Mouse (Mus musculus): ENCODE measurements around the gene Fam98a. TPM values are rescaled to one million over a fixed set of nuclear protein-coding genes. Genes with fewer than 3 reads are reported as not detected.
A peak's percentile ranks its signal among the peaks of the same experiment; 100 is the strongest.

The Fam98a gene
- total and polyA plus RNA-seq, 2 experiments: 7.6 to 11.8 TPM

DNA sequence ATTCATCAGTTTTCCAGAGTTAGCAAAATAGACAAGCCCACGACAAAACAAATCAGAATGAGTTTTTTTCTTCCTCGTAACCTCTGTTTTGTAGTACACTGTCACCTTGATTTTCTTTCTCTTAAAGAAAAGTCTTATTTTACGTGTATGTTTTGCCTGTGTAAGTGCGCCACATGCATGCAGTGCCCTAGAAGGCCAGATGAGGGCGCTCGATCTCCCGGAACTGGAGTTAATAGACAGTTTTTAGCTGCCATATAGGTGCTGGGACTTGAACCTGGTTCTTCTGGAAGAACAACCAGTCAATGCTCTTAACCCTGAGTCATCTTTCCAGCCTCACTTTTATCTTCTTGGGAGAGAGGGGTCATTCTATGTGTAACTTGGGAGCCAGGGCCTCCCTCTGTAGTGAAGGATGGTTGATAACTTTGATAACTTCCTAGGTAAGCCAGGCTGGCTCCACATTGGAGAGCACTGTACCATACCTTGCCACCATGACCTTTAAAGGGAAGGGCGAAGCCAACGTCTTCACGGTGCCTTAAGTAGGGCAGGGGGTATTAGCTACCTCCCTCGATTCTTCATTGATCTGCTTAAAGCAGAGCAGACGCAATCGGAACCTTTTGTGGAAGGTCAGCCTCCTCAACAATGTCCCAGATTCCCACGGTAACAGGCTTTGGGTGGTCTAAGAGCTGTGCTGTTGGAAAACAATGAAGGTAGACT, 22.4 kb downstream of the Fam98a start:
- Histone ChIP-seq H3K9ac (ENCODE audit: low read depth, low read length) (no peak overlapping the region), H3K27me3 (ENCODE audit: control insufficient read depth, insufficient read depth, low read length) (no peaks in the 10 kb centered on the region), H3K36me3 (ENCODE audit: control insufficient read depth, insufficient read depth, low read length) (no peaks in the 10 kb centered on the region), H3K79me2 (ENCODE audit: control insufficient read depth, insufficient read depth, low read length) (no peaks in the 10 kb centered on the region), H3K4me1 (ENCODE audit: control insufficient read depth, insufficient read depth, low read length) (no peaks in the 10 kb centered on the region), H3K4me3 (ENCODE audit: insufficient read depth, low read depth, low read length) (no peak overlapping the region), H3K27ac (replicated peaks; ENCODE audit: insufficient read depth, low read depth, low read length) (no peak overlapping the region)
- 94% methylated on average over 14 of the region's 14 CpGs for WGBS
- TF ChIP-seq CTCF (IDR thresholded peaks at IDR 0.05; ENCODE audit: low read depth, low read length): peak; percentile 10; the same call in 1 of the 2 replicates
- no peak for TF ChIP-seq POLR2A (IDR thresholded peaks at IDR 0.05; ENCODE audit: extremely low read depth, insufficient read depth, low read length)
- no peak for DNase-seq (ENCODE audit: extremely low read depth, low read depth, low spot score)

DNA sequence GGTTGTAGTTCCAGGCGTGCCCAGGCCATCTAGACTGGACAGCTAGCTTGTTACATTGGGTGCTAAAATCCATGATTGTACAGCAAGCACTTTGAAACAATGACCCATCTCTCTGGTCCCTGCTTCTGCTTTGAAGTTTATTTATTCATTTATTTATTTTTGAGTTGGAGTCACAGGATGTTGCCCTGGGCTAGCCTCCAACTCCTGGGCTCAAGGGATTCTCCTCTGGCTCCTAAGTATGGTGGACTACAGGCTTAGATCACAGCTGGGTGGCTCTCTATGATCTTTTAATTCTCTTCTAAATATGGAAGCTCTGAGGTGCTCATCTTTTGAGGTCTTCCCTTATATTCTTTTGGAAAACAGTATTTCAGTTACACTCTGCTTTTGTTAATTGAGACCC, 25.3 kb downstream of the Fam98a start:
- H3K36me3 ChIP-seq (ENCODE audit: control insufficient read depth, insufficient read depth, low read length): no peaks in the 10 kb centered on the region
- no peak overlapping the region for H3K4me3 ChIP-seq (ENCODE audit: insufficient read depth, low read depth, low read length)
- peaks cover 2% of the 10 kb centered on the region; the same call in 1 of the 2 replicates for H3K4me1 ChIP-seq (ENCODE audit: control insufficient read depth, insufficient read depth, low read length)
- WGBS: 85% methylated on average over 1 of the region's 1 CpGs
- H3K79me2 ChIP-seq (ENCODE audit: control insufficient read depth, insufficient read depth, low read length): no peaks in the 10 kb centered on the region
- DNase-seq (ENCODE audit: extremely low read depth, low read depth, low spot score): no peak
- no peak overlapping the region for H3K9ac ChIP-seq (ENCODE audit: low read depth, low read length)
- no peaks in the 10 kb centered on the region for H3K27me3 ChIP-seq (ENCODE audit: control insufficient read depth, insufficient read depth, low read length)
- H3K27ac ChIP-seq (replicated peaks; ENCODE audit: insufficient read depth, low read depth, low read length): no peak overlapping the region
- no peak for TF ChIP-seq CTCF (IDR thresholded peaks at IDR 0.05; ENCODE audit: low read depth, low read length)
- TF ChIP-seq POLR2A (IDR thresholded peaks at IDR 0.05; ENCODE audit: extremely low read depth, insufficient read depth, low read length): no peak

DNA sequence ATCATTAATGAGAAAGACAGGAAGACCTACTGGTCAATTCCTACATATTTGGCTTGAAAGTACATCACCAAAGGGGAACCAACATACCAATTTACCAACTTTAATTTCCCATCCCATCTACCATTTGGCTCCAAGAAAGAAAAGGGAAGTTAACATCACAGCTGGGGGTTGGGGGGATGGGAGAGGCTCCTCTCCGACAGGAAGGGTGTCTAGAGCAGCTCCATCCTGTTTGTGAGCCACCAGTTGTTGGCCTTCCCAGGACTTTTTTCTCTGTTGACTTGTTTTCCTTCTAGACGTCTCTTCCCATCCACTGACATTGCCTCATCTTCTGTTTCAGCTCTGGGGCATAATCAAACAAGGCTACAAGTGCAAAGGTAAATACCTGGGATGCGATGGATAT, 27.9 kb downstream of the Fam98a start:
- Histone ChIP-seq H3K4me3 (ENCODE audit: insufficient read depth, low read depth, low read length) (no peak overlapping the region), H3K27ac (replicated peaks; ENCODE audit: insufficient read depth, low read depth, low read length) (0 out of 2 replicates have a peak overlapping the region, but pooled peaks have one; percentile 23), H3K4me1 (ENCODE audit: control insufficient read depth, insufficient read depth, low read length) (peaks cover 2% of the 10 kb centered on the region; the same call in 1 of the 2 replicates), H3K36me3 (ENCODE audit: control insufficient read depth, insufficient read depth, low read length) (no peaks in the 10 kb centered on the region), H3K27me3 (ENCODE audit: control insufficient read depth, insufficient read depth, low read length) (no peaks in the 10 kb centered on the region), H3K9ac (ENCODE audit: low read depth, low read length) (no peak overlapping the region), H3K79me2 (ENCODE audit: control insufficient read depth, insufficient read depth, low read length) (no peaks in the 10 kb centered on the region)
- WGBS: 51% methylated on average over 3 of the region's 3 CpGs
- TF ChIP-seq CTCF (IDR thresholded peaks at IDR 0.05; ENCODE audit: low read depth, low read length) (no peak), POLR2A (IDR thresholded peaks at IDR 0.05; ENCODE audit: extremely low read depth, insufficient read depth, low read length) (no peak)
- DNase-seq (ENCODE audit: extremely low read depth, low read depth, low spot score): no peak

GRCm38 (mm10) chr17:75522347-75523065, 29.2 kb downstream of the Fam98a start:
- Histone ChIP-seq H3K79me2 (ENCODE audit: control insufficient read depth, insufficient read depth, low read length) (no peaks in the 10 kb centered on the region), H3K9ac (ENCODE audit: low read depth, low read length) (no peak overlapping the region), H3K4me3 (ENCODE audit: insufficient read depth, low read depth, low read length) (no peak overlapping the region), H3K27ac (replicated peaks; ENCODE audit: insufficient read depth, low read depth, low read length) (no peak overlapping the region), H3K4me1 (ENCODE audit: control insufficient read depth, insufficient read depth, low read length) (peaks cover 2% of the 10 kb centered on the region; the same call in 1 of the 2 replicates), H3K27me3 (ENCODE audit: control insufficient read depth, insufficient read depth, low read length) (no peaks in the 10 kb centered on the region), H3K36me3 (ENCODE audit: control insufficient read depth, insufficient read depth, low read length) (no peaks in the 10 kb centered on the region)
- no peak for DNase-seq (ENCODE audit: extremely low read depth, low read depth, low spot score)
- no peak for TF ChIP-seq POLR2A (IDR thresholded peaks at IDR 0.05; ENCODE audit: extremely low read depth, insufficient read depth, low read length)
- no peak for TF ChIP-seq CTCF (IDR thresholded peaks at IDR 0.05; ENCODE audit: low read depth, low read length)
- 37% methylated on average over 9 of the region's 9 CpGs for WGBS

DNA sequence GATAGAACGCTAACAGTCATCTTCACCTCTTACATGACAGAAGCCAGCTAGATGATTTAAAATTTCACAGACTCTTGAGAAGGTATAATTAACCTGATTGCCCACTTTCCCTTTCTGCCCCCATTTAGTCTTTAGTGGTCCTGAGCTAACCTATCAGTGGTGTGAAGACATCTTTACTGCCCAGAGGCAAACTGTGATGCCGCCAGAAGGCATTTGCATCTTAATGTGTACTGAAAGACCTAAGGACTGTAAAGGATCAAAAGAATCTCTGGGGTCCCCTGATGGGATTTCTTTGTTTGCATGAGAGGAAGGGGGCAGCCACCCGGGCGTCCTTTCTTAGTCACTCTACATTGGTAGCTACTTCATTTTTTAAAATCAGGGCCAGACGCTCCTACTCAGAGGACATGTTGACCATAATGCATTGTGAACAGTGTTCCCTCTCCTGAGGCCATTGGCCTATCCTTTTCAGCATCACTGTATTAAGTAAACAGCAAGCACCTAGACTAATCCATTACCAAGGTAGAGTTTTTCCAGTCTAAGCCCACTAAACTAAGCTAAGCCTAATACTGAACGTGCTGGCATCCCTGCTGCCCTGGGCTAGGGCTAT, 30.4 kb downstream of the Fam98a start:
- TF ChIP-seq POLR2A (IDR thresholded peaks at IDR 0.05; ENCODE audit: extremely low read depth, insufficient read depth, low read length) (no peak), CTCF (IDR thresholded peaks at IDR 0.05; ENCODE audit: low read depth, low read length) (no peak)
- WGBS: 73% methylated on average over 6 of the region's 6 CpGs
- Histone ChIP-seq H3K36me3 (ENCODE audit: control insufficient read depth, insufficient read depth, low read length) (no peaks in the 10 kb centered on the region), H3K27ac (replicated peaks; ENCODE audit: insufficient read depth, low read depth, low read length) (no peak overlapping the region), H3K9ac (ENCODE audit: low read depth, low read length) (no peak overlapping the region), H3K79me2 (ENCODE audit: control insufficient read depth, insufficient read depth, low read length) (no peaks in the 10 kb centered on the region), H3K4me1 (ENCODE audit: control insufficient read depth, insufficient read depth, low read length) (peaks cover 2% of the 10 kb centered on the region; the same call in 1 of the 2 replicates), H3K27me3 (ENCODE audit: control insufficient read depth, insufficient read depth, low read length) (no peaks in the 10 kb centered on the region), H3K4me3 (ENCODE audit: insufficient read depth, low read depth, low read length) (no peak overlapping the region)
- DNase-seq (ENCODE audit: extremely low read depth, low read depth, low spot score): no peak
